Mouse (Mus musculus): ENCODE data around the gene Igfbp2. TPM values are rescaled to one million over a fixed set of nuclear protein-coding genes. Genes with fewer than 3 reads are reported as not detected.

Gene Igfbp2
- polyA plus RNA-seq, 1 experiment from 2014 or later, result 524 TPM

DNA sequence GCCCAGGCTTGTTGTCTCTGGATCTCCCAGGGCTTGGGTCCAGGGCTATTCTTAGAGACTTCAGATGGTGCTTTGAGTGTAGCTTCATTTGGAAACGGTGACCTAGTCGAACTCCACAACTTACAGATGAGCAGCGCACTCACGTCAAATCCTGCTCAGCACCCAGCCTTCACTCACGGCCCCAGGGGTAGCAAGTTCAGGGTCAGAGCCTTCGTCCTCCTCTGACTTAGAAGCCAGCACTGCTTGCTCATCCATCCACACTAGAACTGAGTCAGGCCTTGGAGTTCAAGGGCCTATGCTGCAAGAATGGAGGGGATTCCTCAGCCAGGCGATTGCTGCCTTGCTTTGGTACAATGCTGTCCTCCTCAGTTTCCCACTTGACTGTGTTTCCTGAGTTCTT is 15.5 kb downstream of the Igfbp2 start:
- H3K9ac ChIP-seq, result no peak overlapping the region
- ATAC-seq (ENCODE audit: low FRiP score), result no peak
- 88% methylated on average over 7 of the region's 7 CpGs for WGBS

GRCm38 (mm10) chr1:72842666-72843459 is 18.6 kb downstream of the Igfbp2 start:
- H3K36me3 ChIP-seq (replicated peaks), result peaks cover 48% of the 10 kb centered on the region
- no peak for ATAC-seq (ENCODE audit: low FRiP score)
- WGBS, result 87% methylated on average over 18 of the region's 18 CpGs

More for the DNA sequence above, 15.5 kb downstream of the Igfbp2 start:
- Histone ChIP-seq H3K4me1 (no peaks in the 10 kb centered on the region), H3K27ac (no peak overlapping the region), H3K4me3 (replicated peaks) (no peak overlapping the region), H3K9me3 (no peaks in the 10 kb centered on the region), H3K36me3 (replicated peaks) (peaks cover 71% of the 10 kb centered on the region), H3K27me3 (no peaks in the 10 kb centered on the region), H3K4me2 (no peak overlapping the region)

DNA sequence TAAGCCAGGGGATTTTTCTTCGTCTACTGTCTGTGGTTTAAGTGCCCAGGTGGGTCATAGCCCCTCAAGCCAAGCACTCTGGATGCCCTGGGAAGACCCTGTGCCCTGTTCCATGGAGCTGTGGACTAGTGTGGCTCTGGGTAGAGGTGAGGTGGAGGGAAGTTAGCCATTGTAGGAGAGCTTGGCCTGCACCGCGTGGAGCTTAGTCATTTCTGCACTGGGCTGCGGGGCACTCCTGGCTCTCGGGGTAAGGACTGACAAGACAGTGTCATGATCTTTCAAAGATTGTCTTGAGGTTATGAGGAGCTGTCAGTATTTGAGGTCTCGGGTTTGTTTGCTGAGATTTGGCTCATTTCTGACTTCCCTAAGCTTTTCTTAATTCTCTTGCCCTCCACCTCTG is 20.4 kb downstream of the Igfbp2 start:
- ATAC-seq (ENCODE audit: low FRiP score), result no peak
- H3K4me1 ChIP-seq, result no peaks in the 10 kb centered on the region
- 0 out of 2 replicates have a peak overlapping the region, but pooled peaks have one; percentile 13 for H3K27ac ChIP-seq
- H3K9me3 ChIP-seq, result no peaks in the 10 kb centered on the region
- WGBS, result 89% methylated on average over 6 of the region's 6 CpGs
- peaks cover 48% of the 10 kb centered on the region for H3K36me3 ChIP-seq (replicated peaks)
- no peak overlapping the region for H3K9ac ChIP-seq
- no peak overlapping the region for H3K4me3 ChIP-seq (replicated peaks)
- H3K27me3 ChIP-seq, result no peaks in the 10 kb centered on the region
- no peak overlapping the region for H3K4me2 ChIP-seq

More at GRCm38 (mm10) chr1:72842666-72843459, 18.6 kb downstream of the Igfbp2 start:
- no peak overlapping the region for H3K4me2 ChIP-seq
- no peaks in the 10 kb centered on the region for H3K27me3 ChIP-seq
- H3K9ac ChIP-seq, result no peak overlapping the region
- no peaks in the 10 kb centered on the region for H3K9me3 ChIP-seq
- no peak overlapping the region for H3K4me3 ChIP-seq (replicated peaks)
- no peaks in the 10 kb centered on the region for H3K4me1 ChIP-seq
- no peak overlapping the region for H3K27ac ChIP-seq

DNA sequence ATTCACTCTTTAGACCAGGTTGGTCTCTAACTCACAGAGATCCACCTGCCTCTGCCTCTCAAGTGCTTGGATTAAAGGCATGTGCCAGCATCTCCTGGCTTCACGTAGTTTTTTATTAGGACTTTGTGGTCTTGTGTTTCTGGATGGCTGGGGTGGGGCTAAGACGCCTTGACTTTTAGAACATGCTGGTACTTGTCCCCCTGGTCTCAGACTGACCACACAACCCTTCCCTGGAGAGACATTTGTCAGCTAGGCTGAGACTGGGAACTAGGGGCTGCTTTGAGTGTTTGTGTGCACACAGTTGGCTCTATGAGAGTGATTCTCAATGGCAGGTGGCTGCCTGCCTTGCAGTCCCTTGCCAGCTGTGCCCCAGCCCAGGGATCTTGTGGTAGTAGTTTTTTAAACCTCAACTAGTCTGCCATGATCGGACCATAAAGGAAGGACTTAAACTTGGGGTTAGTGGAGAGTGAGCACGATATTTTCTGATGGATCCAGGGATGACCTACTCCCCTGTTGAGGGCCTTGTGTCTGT is 23.6 kb downstream of the Igfbp2 start:
- no peak for ATAC-seq (ENCODE audit: low FRiP score)
- no peaks in the 10 kb centered on the region for H3K4me1 ChIP-seq
- H3K27ac ChIP-seq, result no peak overlapping the region
- H3K9ac ChIP-seq, result no peak overlapping the region
- no peak overlapping the region for H3K4me2 ChIP-seq
- no peak overlapping the region for H3K4me3 ChIP-seq (replicated peaks)
- no peaks in the 10 kb centered on the region for H3K27me3 ChIP-seq
- H3K36me3 ChIP-seq (replicated peaks), result peaks cover 63% of the 10 kb centered on the region
- H3K9me3 ChIP-seq, result no peaks in the 10 kb centered on the region
- WGBS, result 91% methylated on average over 4 of the region's 4 CpGs

- Histone ChIP-seq H3K4me3 (replicated peaks) (no peak overlapping the region), H3K4me1 (peaks cover 2% of the 10 kb centered on the region; the same call in 1 of the 2 replicates), H3K9ac (no peak overlapping the region), H3K27ac (no peak overlapping the region), H3K4me2 (no peak overlapping the region), H3K9me3 (no peaks in the 10 kb centered on the region), H3K36me3 (replicated peaks) (peaks cover 60% of the 10 kb centered on the region), H3K27me3 (no peaks in the 10 kb centered on the region)
- WGBS, result 90% methylated on average over 8 of the region's 8 CpGs
- no peak for ATAC-seq (ENCODE audit: low FRiP score)
These were observed 24.7 kb downstream of the Igfbp2 start for GRCm38 (mm10) chr1:72849037-72849436.

GRCm38 (mm10) chr1:72853759-72854158 is 29.5 kb downstream of the Igfbp2 start:
- Histone ChIP-seq H3K4me3 (replicated peaks) (no peak overlapping the region), H3K4me2 (no peak overlapping the region), H3K36me3 (replicated peaks) (peaks cover 49% of the 10 kb centered on the region), H3K4me1 (peaks cover 16% of the 10 kb centered on the region), H3K9me3 (no peaks in the 10 kb centered on the region), H3K9ac (no peak overlapping the region), H3K27me3 (no peaks in the 10 kb centered on the region), H3K27ac (peak overlapping the region; percentile 19; the same call in 1 of the 2 replicates)
- no peak for ATAC-seq (ENCODE audit: low FRiP score)
- WGBS, result 85% methylated on average over 1 of the region's 1 CpGs

DNA sequence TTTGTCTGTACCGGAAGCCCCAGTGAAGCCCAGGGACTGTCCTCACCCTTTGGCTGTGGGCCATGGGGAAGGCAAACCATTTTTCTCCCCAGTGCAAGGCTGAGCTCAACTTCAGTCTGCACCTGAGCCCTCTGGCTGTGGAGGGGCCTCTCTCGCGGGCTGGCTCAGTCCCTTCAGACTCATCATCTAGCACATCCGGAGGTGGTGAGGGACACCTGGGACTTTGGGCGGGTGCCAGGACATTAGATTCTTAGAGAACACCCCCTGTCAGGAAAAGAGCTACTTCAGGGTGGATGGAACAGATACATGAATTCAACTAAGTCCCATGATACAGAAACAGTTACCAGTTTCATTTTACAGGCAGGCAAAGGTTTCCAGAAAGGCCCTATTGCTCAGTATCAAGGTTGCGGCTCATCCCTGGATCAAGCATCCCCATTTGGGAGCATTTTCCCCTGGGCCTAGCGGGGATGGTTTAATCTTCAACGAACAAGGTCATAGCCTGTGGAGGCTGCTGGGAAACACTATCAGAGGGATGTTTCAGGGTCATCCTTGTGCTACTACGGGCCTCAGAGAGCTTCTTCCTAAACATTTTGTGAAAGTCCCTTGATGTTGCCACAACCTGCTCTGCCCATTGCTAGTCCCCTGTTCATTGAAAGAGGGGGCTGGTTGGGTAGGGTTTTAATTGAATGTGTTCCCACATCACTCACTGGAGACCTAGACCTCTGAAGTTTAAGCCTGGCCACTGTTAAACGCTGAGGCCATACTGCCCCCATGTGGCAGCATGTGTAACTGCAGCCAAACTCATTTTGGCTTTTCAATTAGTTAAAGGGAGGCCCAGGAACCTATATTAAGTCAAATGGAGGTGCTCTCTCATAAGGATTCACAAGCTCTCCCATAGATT is 30.3 kb downstream of the Igfbp2 start:
- WGBS, result 50% methylated on average over 10 of the region's 10 CpGs
- no peak overlapping the region for H3K4me3 ChIP-seq (replicated peaks)
- no peaks in the 10 kb centered on the region for H3K27me3 ChIP-seq
- H3K4me1 ChIP-seq, result peaks cover 20% of the 10 kb centered on the region
- H3K4me2 ChIP-seq, result no peak overlapping the region
- peak overlapping the region; percentile 19; the same call in 1 of the 2 replicates for H3K27ac ChIP-seq
- H3K9me3 ChIP-seq, result no peaks in the 10 kb centered on the region
- peaks cover 44% of the 10 kb centered on the region for H3K36me3 ChIP-seq (replicated peaks)
- H3K9ac ChIP-seq, result no peak overlapping the region
- peak; percentile 45; the same call in 1 of the 2 replicates for ATAC-seq (ENCODE audit: low FRiP score)

DNA sequence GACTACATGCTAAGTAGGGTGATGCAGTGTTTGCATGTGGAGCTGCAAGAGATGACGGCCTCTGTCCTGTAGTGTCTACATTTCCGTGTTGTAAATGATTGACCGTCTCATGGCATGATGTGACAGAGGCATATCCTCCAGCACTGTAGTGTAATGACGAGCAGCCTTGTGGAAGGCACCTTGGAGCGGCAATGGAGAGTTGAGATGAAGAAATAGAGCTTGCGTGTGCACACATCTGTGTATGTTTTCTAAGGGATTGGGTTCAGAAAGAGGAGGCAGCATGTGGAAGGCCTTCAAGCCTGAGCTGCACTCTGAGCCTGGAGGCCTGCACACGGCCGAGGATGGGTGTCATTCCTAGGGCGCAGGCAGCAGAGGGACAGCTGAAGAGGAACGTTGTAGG is 31.4 kb downstream of the Igfbp2 start:
- Histone ChIP-seq H3K4me1 (peaks cover 20% of the 10 kb centered on the region), H3K4me3 (replicated peaks) (no peak overlapping the region), H3K27ac (no peak overlapping the region), H3K9ac (no peak overlapping the region), H3K4me2 (no peak overlapping the region), H3K9me3 (no peaks in the 10 kb centered on the region), H3K27me3 (no peaks in the 10 kb centered on the region), H3K36me3 (replicated peaks) (peaks cover 44% of the 10 kb centered on the region)
- no peak for ATAC-seq (ENCODE audit: low FRiP score)
- 86% methylated on average over 10 of the region's 10 CpGs for WGBS

DNA sequence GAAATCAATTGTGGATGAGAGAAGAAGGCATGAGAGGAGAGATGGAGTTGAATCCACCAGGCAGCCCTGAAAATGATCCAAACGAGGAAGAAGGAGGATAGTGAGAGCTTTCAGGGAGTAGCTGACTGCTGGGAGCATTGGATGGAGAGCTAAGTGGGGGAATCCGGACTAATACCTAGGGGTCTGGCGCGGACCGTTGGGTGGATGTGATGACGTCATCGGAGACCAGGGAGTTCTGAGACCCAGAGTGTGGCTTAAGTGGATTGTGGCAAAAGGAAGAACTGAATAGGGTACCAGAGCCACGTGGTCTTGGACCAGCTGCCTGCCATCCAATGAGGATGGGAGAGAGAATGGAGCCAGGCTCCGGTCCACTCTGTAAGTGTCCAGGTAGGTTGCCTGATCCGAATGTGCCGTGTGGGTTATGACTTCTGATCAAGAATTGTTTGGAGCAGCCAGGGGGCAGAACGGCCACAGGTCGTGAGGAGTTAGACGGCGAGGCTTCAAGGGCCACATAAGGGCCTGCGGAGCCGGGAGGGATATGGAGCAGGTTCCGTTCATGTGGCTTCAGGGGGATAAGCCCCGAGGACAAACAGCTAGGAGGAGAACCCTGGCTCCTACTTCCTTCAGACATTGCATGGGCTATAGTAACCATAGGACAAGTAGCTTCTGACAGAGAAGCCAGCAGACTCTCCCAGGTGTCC is 32.1 kb downstream of the Igfbp2 start:
- WGBS, result 86% methylated on average over 19 of the region's 19 CpGs
- Histone ChIP-seq H3K36me3 (replicated peaks) (peaks cover 44% of the 10 kb centered on the region), H3K4me1 (peaks cover 20% of the 10 kb centered on the region), H3K9me3 (no peaks in the 10 kb centered on the region), H3K4me2 (no peak overlapping the region), H3K4me3 (replicated peaks) (no peak overlapping the region), H3K27me3 (no peaks in the 10 kb centered on the region), H3K27ac (no peak overlapping the region), H3K9ac (no peak overlapping the region)
- ATAC-seq (ENCODE audit: low FRiP score), result no peak

- Histone ChIP-seq H3K4me3 (replicated peaks) (no peak overlapping the region), H3K27me3 (no peaks in the 10 kb centered on the region), H3K9me3 (no peaks in the 10 kb centered on the region), H3K27ac (0 out of 2 replicates have a peak overlapping the region, but pooled peaks have one; percentile 36), H3K4me2 (no peak overlapping the region), H3K9ac (no peak overlapping the region), H3K36me3 (replicated peaks) (peaks cover 39% of the 10 kb centered on the region), H3K4me1 (peaks cover 20% of the 10 kb centered on the region)
- ATAC-seq (ENCODE audit: low FRiP score), result no peak
- 86% methylated on average over 7 of the region's 7 CpGs for WGBS
These were observed 32.8 kb downstream of the Igfbp2 start for GRCm38 (mm10) chr1:72857142-72857541.

- Histone ChIP-seq H3K9me3 (no peaks in the 10 kb centered on the region), H3K4me3 (replicated peaks) (no peak overlapping the region), H3K27ac (0 out of 2 replicates have a peak overlapping the region, but pooled peaks have one; percentile 42), H3K4me1 (peaks cover 20% of the 10 kb centered on the region), H3K9ac (no peak overlapping the region), H3K27me3 (no peaks in the 10 kb centered on the region), H3K36me3 (replicated peaks) (peaks cover 39% of the 10 kb centered on the region), H3K4me2 (no peak overlapping the region)
- ATAC-seq (ENCODE audit: low FRiP score), result no peak
- 86% methylated on average over 5 of the region's 5 CpGs for WGBS
These were observed 33.3 kb downstream of the Igfbp2 start for GRCm38 (mm10) chr1:72857631-72858030.
